Mouse (Mus musculus): ENCODE measurements around the gene Ctdspl. TPM values are rescaled to one million over a fixed set of nuclear protein-coding genes. Genes with fewer than 3 reads are reported as not detected.

Ctdspl gene
- polyA plus RNA-seq, 1 experiment from 2014 or later, result 8.1 TPM

DNA sequence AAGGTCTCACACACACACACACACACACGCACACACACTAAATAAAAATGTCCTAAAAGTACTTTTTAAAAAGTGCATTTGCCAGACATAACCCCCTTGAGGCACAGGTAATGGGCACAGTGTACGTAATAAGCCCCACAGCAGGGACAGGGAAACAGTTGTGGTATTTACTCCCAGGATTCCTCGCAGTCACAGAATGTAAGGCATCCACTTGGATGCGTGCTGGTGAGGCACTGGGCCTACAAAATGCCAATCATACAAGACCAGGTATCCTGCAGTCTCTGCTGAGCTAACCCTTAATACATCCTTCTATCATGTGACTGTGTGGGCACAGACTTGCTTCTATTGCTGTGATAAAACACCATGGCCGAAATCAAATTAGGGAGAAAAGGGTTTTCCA is 22.2 kb downstream of the Ctdspl start:
- H3K4me2 ChIP-seq (replicated peaks; ENCODE audit: low read depth, low read length), result no peak overlapping the region
- no peak overlapping the region for H3K4me3 ChIP-seq (ENCODE audit: low read depth, low read length)
- H3K27ac ChIP-seq (ENCODE audit: low read depth, low read length), result no peak overlapping the region
- no peaks in the 10 kb centered on the region for H3K9me3 ChIP-seq (ENCODE audit: control insufficient read depth, low read length)
- DNase-seq (ENCODE audit: low spot score), result no peak
- 79% methylated on average over 5 of the region's 5 CpGs for WGBS
- no peak overlapping the region for H3K9ac ChIP-seq (ENCODE audit: low read depth, low read length)
- no peak for ATAC-seq (ENCODE audit: low FRiP score)
- no peaks in the 10 kb centered on the region for H3K27me3 ChIP-seq (ENCODE audit: control insufficient read depth, insufficient read depth, low read length)
- no peaks in the 10 kb centered on the region for H3K36me3 ChIP-seq (ENCODE audit: control insufficient read depth, insufficient read depth, low read length)
- H3K4me1 ChIP-seq (replicated peaks; ENCODE audit: control insufficient read depth, insufficient read depth, low read length), result no peaks in the 10 kb centered on the region

DNA sequence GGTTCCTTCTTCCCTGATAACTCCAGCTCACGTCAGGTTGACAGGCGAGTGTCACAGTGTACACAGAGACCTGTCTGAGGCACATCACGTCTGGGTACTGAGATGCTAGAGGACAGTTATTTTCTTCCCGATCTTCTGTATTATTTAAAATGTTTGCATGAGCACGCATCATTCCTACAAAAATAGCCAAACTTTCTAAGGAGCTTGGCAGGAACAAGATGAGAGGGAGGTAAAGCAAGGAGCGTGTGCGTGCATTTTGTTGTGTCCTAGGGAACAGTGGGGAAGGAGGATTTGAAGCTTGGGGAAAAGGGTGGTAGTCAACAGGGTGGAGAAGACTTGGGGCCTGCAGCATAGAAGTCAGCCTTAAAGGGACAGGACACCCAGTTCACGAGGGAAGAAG is 22.9 kb downstream of the Ctdspl start:
- H3K27ac ChIP-seq (ENCODE audit: low read depth, low read length), result no peak overlapping the region
- WGBS, result 88% methylated on average over 8 of the region's 8 CpGs

DNA sequence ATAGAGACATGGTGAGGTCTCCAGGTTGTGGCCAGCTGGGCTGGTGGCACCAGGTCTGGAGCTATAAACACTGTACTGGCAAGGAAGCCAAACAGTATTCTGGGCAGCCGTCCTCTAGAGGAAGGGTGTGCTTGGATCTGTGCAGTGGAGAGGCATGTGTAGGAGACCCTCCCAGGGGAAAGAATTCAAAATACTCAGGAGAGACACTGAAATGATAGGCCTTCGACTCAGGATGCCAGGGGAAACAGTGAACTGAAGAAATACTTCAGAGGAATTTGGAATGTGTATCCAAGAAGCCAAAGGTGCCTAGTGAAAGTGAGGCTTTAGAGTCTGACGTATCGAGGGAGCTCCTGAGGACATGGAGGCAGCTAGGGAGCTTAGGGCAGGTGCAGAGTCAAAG is 23.4 kb downstream of the Ctdspl start:
- ATAC-seq (ENCODE audit: low FRiP score) (no peak), DNase-seq (ENCODE audit: low spot score) (no peak)
- Histone ChIP-seq H3K9ac (ENCODE audit: low read depth, low read length) (no peak overlapping the region), H3K36me3 (ENCODE audit: control insufficient read depth, insufficient read depth, low read length) (no peaks in the 10 kb centered on the region), H3K4me3 (ENCODE audit: low read depth, low read length) (no peak overlapping the region), H3K4me1 (replicated peaks; ENCODE audit: control insufficient read depth, insufficient read depth, low read length) (no peaks in the 10 kb centered on the region), H3K9me3 (ENCODE audit: control insufficient read depth, low read length) (no peaks in the 10 kb centered on the region), H3K27me3 (ENCODE audit: control insufficient read depth, insufficient read depth, low read length) (no peaks in the 10 kb centered on the region), H3K27ac (ENCODE audit: low read depth, low read length) (no peak overlapping the region), H3K4me2 (replicated peaks; ENCODE audit: low read depth, low read length) (no peak overlapping the region)
- 60% methylated on average over 4 of the region's 4 CpGs for WGBS

More for the DNA sequence above, 22.9 kb downstream of the Ctdspl start:
- ATAC-seq (ENCODE audit: low FRiP score) (no peak), DNase-seq (ENCODE audit: low spot score) (no peak)
- H3K4me1 ChIP-seq (replicated peaks; ENCODE audit: control insufficient read depth, insufficient read depth, low read length), result no peaks in the 10 kb centered on the region
- H3K4me2 ChIP-seq (replicated peaks; ENCODE audit: low read depth, low read length), result no peak overlapping the region
- no peaks in the 10 kb centered on the region for H3K9me3 ChIP-seq (ENCODE audit: control insufficient read depth, low read length)
- no peak overlapping the region for H3K9ac ChIP-seq (ENCODE audit: low read depth, low read length)
- H3K4me3 ChIP-seq (ENCODE audit: low read depth, low read length), result no peak overlapping the region
- H3K36me3 ChIP-seq (ENCODE audit: control insufficient read depth, insufficient read depth, low read length), result no peaks in the 10 kb centered on the region
- no peaks in the 10 kb centered on the region for H3K27me3 ChIP-seq (ENCODE audit: control insufficient read depth, insufficient read depth, low read length)

DNA sequence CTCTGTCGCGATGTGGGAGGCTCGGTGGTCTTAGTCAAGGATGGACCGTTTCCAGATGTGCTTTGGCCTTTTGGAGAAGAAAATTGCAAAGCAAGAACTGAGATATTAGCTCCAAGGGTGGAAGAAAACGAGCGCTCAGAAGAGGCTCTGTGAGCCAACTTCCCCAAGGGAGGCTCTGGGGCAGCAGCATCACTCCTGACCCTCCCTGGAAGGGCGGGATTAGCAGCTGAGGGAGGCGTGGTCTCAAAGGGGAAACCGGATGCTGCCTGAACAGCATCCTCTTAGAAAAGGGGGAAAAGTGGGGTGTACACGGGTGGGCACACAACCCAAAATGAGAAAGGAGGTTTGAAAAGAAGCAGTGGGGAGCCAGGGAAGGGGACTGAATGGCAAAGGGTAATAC is 23.8 kb downstream of the Ctdspl start:
- Histone ChIP-seq H3K27me3 (ENCODE audit: control insufficient read depth, insufficient read depth, low read length) (no peaks in the 10 kb centered on the region), H3K9ac (ENCODE audit: low read depth, low read length) (no peak overlapping the region), H3K4me1 (replicated peaks; ENCODE audit: control insufficient read depth, insufficient read depth, low read length) (no peaks in the 10 kb centered on the region), H3K27ac (ENCODE audit: low read depth, low read length) (no peak overlapping the region), H3K4me2 (replicated peaks; ENCODE audit: low read depth, low read length) (no peak overlapping the region), H3K36me3 (ENCODE audit: control insufficient read depth, insufficient read depth, low read length) (no peaks in the 10 kb centered on the region), H3K9me3 (ENCODE audit: control insufficient read depth, low read length) (no peaks in the 10 kb centered on the region), H3K4me3 (ENCODE audit: low read depth, low read length) (no peak overlapping the region)
- ATAC-seq (ENCODE audit: low FRiP score), result no peak
- DNase-seq (ENCODE audit: low spot score), result no peak
- 72% methylated on average over 10 of the region's 10 CpGs for WGBS

DNA sequence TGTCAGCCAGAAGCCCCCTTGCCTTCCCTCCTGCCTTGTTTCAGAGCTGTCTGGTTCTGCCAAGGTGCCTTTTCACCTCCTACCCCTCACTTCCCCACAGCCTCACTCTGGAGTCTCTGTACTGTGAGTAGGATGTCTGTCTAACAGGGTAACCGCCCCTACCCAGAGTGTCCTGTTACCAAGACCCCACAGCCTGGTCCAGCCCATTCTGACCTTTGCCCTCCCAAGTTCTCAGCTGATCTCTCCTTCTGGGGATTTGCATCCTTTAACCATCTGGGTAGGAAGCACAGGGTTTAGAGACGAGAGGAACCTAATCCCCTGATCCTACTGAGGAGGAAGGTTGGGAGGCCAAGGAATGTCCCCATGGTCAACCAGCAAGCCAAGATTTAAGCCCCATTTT is 24.5 kb downstream of the Ctdspl start:
- 68% methylated on average over 2 of the region's 2 CpGs for WGBS
- no peak overlapping the region for H3K4me2 ChIP-seq (replicated peaks; ENCODE audit: low read depth, low read length)
- no peak overlapping the region for H3K9ac ChIP-seq (ENCODE audit: low read depth, low read length)
- H3K4me3 ChIP-seq (ENCODE audit: low read depth, low read length), result no peak overlapping the region
- H3K27me3 ChIP-seq (ENCODE audit: control insufficient read depth, insufficient read depth, low read length), result no peaks in the 10 kb centered on the region
- H3K36me3 ChIP-seq (ENCODE audit: control insufficient read depth, insufficient read depth, low read length), result no peaks in the 10 kb centered on the region
- no peaks in the 10 kb centered on the region for H3K9me3 ChIP-seq (ENCODE audit: control insufficient read depth, low read length)
- no peak for ATAC-seq (ENCODE audit: low FRiP score)
- no peak for DNase-seq (ENCODE audit: low spot score)
- H3K27ac ChIP-seq (ENCODE audit: low read depth, low read length), result no peak overlapping the region
- no peaks in the 10 kb centered on the region for H3K4me1 ChIP-seq (replicated peaks; ENCODE audit: control insufficient read depth, insufficient read depth, low read length)

DNA sequence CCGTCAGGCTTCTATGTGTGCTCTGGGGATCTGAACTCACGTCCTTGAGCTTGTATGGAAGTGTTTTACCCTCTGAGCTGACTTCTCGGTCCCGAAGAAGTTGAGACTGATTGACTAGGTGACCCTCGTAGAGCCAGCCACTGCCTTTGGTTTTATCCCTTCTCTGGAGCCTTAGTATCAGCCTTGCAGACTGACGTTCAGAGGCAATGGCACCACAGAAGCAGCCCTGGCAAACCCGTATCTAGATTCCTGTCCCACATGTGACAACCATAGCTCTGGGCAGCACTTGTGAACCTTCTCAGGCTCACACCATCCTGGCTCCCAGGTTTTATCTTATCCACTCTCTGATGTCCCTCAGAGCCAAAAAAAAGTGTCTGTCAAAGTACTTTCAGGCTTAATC is 25.1 kb downstream of the Ctdspl start:
- DNase-seq (ENCODE audit: low spot score), result no peak
- Histone ChIP-seq H3K9ac (ENCODE audit: low read depth, low read length) (no peak overlapping the region), H3K4me1 (replicated peaks; ENCODE audit: control insufficient read depth, insufficient read depth, low read length) (no peaks in the 10 kb centered on the region), H3K36me3 (ENCODE audit: control insufficient read depth, insufficient read depth, low read length) (no peaks in the 10 kb centered on the region), H3K4me3 (ENCODE audit: low read depth, low read length) (no peak overlapping the region), H3K4me2 (replicated peaks; ENCODE audit: low read depth, low read length) (no peak overlapping the region), H3K9me3 (ENCODE audit: control insufficient read depth, low read length) (no peaks in the 10 kb centered on the region), H3K27ac (ENCODE audit: low read depth, low read length) (no peak overlapping the region), H3K27me3 (ENCODE audit: control insufficient read depth, insufficient read depth, low read length) (no peaks in the 10 kb centered on the region)
- WGBS, result 87% methylated on average over 7 of the region's 7 CpGs
- no peak for ATAC-seq (ENCODE audit: low FRiP score)

DNA sequence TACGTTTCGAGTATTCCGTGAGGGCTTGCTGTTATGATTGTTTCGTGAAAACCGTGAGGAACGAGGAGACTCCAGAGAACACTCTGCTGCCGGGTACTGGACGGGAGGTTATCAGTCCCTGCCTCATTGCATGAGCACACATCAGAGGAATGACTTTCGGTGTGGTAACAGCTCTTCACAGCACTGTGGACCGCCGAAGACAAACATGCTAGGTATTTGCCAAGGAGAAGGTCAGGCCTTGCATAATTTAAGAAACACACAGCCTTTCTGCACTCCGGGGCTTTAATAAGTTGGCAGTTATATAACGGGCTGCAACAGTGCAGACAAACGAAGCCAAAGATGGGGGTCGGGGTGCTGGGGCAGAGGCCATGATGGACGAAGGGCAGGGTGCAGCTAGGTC is 25.9 kb downstream of the Ctdspl start:
- H3K36me3 ChIP-seq (ENCODE audit: control insufficient read depth, insufficient read depth, low read length), result no peaks in the 10 kb centered on the region
- H3K27ac ChIP-seq (ENCODE audit: low read depth, low read length), result no peak overlapping the region
- no peak overlapping the region for H3K4me2 ChIP-seq (replicated peaks; ENCODE audit: low read depth, low read length)
- WGBS, result 92% methylated on average over 16 of the region's 16 CpGs
- no peak overlapping the region for H3K9ac ChIP-seq (ENCODE audit: low read depth, low read length)
- H3K4me1 ChIP-seq (replicated peaks; ENCODE audit: control insufficient read depth, insufficient read depth, low read length), result no peaks in the 10 kb centered on the region
- H3K9me3 ChIP-seq (ENCODE audit: control insufficient read depth, low read length), result no peaks in the 10 kb centered on the region
- DNase-seq (ENCODE audit: low spot score) (no peak), ATAC-seq (ENCODE audit: low FRiP score) (no peak)
- H3K4me3 ChIP-seq (ENCODE audit: low read depth, low read length), result no peak overlapping the region
- no peaks in the 10 kb centered on the region for H3K27me3 ChIP-seq (ENCODE audit: control insufficient read depth, insufficient read depth, low read length)

DNA sequence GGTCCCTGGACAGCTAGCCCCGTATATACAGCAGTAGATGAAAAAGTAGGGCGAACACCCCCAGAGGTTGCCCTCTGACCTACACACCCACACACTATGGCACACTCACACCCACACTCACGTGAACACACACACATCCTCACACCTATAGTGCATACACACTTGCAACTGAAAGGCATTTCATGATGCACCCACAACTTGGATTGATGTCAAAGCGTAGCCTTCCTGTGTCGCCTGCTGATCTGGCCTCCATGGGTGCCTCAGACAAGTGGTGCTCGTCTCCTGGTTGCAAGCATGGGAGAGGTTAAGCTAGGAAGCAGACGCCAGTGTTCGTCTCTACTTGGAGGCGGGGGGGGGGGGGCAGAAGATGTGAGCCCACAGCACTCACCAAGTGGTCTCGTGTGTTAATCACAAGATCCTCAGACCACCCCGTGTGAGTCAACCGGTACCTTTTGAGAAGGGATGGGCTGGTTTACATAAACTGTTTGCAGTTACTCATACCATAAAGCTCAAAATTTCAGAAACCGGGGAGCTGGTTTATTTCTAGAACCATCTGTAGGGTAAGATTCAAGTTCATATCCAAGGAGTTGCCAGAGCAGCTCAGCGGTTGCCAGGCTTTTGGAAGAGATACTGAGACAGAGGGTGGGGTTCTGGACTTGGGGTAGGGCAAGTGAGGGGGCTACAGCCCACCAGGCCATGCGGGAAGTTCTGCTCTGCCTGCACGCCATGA is 27.4 kb downstream of the Ctdspl start:
- DNase-seq (ENCODE audit: low spot score) (no peak), ATAC-seq (ENCODE audit: low FRiP score) (no peak)
- H3K4me3 ChIP-seq (ENCODE audit: low read depth, low read length), result no peak overlapping the region
- no peaks in the 10 kb centered on the region for H3K27me3 ChIP-seq (ENCODE audit: control insufficient read depth, insufficient read depth, low read length)
- H3K4me2 ChIP-seq (replicated peaks; ENCODE audit: low read depth, low read length), result no peak overlapping the region
- H3K9ac ChIP-seq (ENCODE audit: low read depth, low read length), result no peak overlapping the region
- no peak overlapping the region for H3K27ac ChIP-seq (ENCODE audit: low read depth, low read length)
- no peaks in the 10 kb centered on the region for H3K9me3 ChIP-seq (ENCODE audit: control insufficient read depth, low read length)
- no peaks in the 10 kb centered on the region for H3K36me3 ChIP-seq (ENCODE audit: control insufficient read depth, insufficient read depth, low read length)
- 94% methylated on average over 16 of the region's 16 CpGs for WGBS
- H3K4me1 ChIP-seq (replicated peaks; ENCODE audit: control insufficient read depth, insufficient read depth, low read length), result no peaks in the 10 kb centered on the region

DNA sequence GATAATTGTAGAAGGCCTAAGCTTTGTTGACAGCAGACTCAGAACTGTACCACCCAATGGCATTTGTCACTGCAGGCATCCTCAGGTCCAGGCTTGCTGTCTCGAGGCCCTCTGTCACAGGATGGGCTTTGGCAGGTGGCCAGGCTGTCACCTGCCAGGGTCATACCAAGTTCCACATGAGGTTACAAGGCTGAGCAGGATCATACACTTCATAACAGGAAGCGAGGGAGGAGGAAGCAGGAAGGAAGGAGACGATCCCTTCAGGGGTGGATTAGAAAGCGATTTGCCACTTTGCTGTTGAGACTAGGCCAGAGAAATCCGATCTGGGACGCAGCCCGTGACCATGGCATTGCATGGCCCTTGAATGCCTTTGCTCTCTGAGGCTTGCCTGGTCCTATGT is 32.5 kb downstream of the Ctdspl start:
- Histone ChIP-seq H3K36me3 (ENCODE audit: control insufficient read depth, insufficient read depth, low read length) (no peaks in the 10 kb centered on the region), H3K9me3 (ENCODE audit: control insufficient read depth, low read length) (no peaks in the 10 kb centered on the region), H3K4me1 (replicated peaks; ENCODE audit: control insufficient read depth, insufficient read depth, low read length) (no peaks in the 10 kb centered on the region), H3K9ac (ENCODE audit: low read depth, low read length) (no peak overlapping the region), H3K27me3 (ENCODE audit: control insufficient read depth, insufficient read depth, low read length) (no peaks in the 10 kb centered on the region), H3K4me3 (ENCODE audit: low read depth, low read length) (no peak overlapping the region), H3K27ac (ENCODE audit: low read depth, low read length) (no peak overlapping the region), H3K4me2 (replicated peaks; ENCODE audit: low read depth, low read length) (no peak overlapping the region)
- WGBS, result 85% methylated on average over 7 of the region's 7 CpGs
- DNase-seq (ENCODE audit: low spot score) (no peak), ATAC-seq (ENCODE audit: low FRiP score) (no peak)

Measured in hindbrain, embryonic 11.5 days (tissue).